Mouse (Mus musculus): ENCODE data around the gene Invs. TPM values are rescaled to one million over a fixed set of nuclear protein-coding genes. Genes with fewer than 3 reads are reported as not detected.
A peak's percentile ranks its signal among the peaks of the same experiment; 100 is the strongest.

Gene Invs
- polyA plus RNA-seq, 1 experiment from 2014 or later: 2.2 TPM

DNA sequence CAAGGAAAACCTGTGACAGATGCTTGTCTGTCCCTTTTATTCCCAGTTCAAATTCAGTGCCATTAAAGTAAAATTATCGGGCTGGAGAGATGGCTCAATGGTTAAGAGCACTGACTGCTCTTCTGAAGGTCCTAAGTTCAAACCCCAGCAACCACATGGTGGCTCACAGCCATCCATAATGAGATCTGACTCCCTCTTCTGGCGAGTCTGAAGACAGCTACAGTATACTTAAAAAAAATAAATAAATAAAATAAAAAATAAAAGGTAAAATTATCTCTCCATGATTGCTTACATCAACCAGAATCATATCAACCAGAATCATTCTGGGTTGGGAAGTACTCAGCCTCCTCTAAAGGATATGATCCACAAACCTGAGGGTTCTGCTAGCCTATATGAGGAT, 48.5 kb downstream of the Invs start:
- H3K9me3 ChIP-seq (ENCODE audit: control insufficient read depth, low read length): no peaks in the 10 kb centered on the region
- H3K4me1 ChIP-seq (replicated peaks; ENCODE audit: control insufficient read depth, insufficient read depth): no peaks in the 10 kb centered on the region
- no peak for TF ChIP-seq EP300 (optimal IDR thresholded peaks at IDR 0.05)
- TF ChIP-seq CTCF (IDR thresholded peaks at IDR 0.05; ENCODE audit: low read depth): peak; percentile 27; the same call in 1 of the 2 replicates
- DNase-seq (ENCODE audit: low spot score): no peak
- no peaks in the 10 kb centered on the region for H3K27me3 ChIP-seq (ENCODE audit: control insufficient read depth, insufficient read depth, low read length)
- H3K4me2 ChIP-seq (replicated peaks; ENCODE audit: low read depth): no peak overlapping the region
- H3K36me3 ChIP-seq (ENCODE audit: control insufficient read depth, insufficient read depth, low read length): no peaks in the 10 kb centered on the region
- ATAC-seq (ENCODE audit: low FRiP score, low TSS enrichment): no peak
- WGBS: 67% methylated on average over 2 of the region's 2 CpGs
- H3K4me3 ChIP-seq (ENCODE audit: low read depth, low read length): no peak overlapping the region
- no peak overlapping the region for H3K9ac ChIP-seq (ENCODE audit: low read length)
- no peak overlapping the region for H3K27ac ChIP-seq (replicated peaks)

DNA sequence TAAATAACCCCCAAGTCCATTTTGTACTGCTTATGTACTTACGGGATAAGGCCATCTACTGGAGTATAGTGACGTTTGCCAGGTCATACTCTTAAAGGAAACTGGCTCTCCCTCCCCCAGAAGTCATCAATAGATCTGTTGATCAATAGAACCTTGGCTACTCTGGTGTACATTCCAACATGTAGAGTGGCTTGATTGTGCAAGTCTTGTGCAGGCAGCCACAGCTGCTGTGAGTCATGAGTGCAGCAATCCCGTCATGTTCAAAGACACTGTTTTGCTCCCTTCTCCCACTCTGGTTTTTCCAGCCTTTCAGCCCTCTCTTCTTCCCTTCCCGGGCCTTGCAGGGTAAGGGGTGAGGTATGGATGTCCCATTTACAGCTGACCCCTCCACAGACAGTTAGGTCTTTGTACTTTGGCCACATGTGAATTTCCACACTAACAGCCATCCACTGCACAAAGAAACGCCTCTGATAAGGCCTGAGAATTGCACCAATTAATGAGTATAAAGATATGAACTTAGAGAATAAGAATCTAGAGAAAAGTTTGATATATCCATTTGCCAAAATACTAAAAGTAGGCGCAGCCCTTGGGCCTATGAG, 53.0 kb downstream of the Invs start:
- Histone ChIP-seq H3K27me3 (ENCODE audit: control insufficient read depth, insufficient read depth, low read length) (no peaks in the 10 kb centered on the region), H3K36me3 (ENCODE audit: control insufficient read depth, insufficient read depth, low read length) (no peaks in the 10 kb centered on the region), H3K4me3 (ENCODE audit: low read depth, low read length) (no peak overlapping the region), H3K27ac (replicated peaks) (no peak overlapping the region), H3K4me1 (replicated peaks; ENCODE audit: control insufficient read depth, insufficient read depth) (no peaks in the 10 kb centered on the region), H3K9me3 (ENCODE audit: control insufficient read depth, low read length) (no peaks in the 10 kb centered on the region), H3K4me2 (replicated peaks; ENCODE audit: low read depth) (no peak overlapping the region), H3K9ac (ENCODE audit: low read length) (no peak overlapping the region)
- TF ChIP-seq EP300 (optimal IDR thresholded peaks at IDR 0.05): no peak
- no peak for TF ChIP-seq CTCF (IDR thresholded peaks at IDR 0.05; ENCODE audit: low read depth)
- no peak for DNase-seq (ENCODE audit: low spot score)
- no peak for ATAC-seq (ENCODE audit: low FRiP score, low TSS enrichment)
- 64% methylated on average over 6 of the region's 6 CpGs for WGBS

DNA sequence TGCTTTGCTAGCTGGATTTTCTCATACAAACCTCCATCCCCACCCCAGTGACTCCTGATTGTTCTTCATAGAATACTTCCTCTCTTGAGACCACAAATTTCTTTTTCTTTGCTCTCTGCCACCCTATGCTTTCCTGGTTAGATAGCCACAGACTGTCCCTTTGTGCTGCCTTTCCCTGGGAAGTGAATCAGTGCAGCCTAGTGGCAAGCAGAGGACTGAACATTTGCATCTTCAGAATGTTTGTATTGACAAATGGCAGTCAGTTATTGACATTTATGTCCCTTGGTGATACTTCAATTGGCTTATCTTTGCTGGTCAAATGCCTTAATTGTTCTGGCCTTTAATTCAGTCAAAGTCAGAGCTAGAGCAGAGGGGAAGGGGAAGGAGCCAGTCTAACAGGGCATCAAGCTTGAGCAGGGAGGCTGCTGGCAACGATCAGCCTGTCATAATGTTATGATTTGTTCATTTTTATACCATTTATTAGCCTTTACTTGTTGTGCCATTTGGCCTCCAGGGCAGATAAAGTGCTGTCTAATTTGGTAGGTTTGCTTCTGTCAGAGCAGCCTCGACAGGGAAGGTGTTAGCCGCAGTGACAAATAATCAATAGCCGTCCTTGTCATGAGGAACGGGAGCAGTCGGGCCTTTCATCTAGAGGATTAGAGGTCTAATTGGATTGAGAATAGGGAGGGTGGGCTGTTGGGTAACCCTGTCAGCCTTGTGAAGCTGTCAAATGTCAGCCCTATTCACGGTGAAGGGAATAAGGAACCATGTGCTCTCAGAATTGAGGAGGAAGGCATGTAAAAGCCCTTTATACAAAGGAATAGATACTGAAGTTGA, 55.6 kb downstream of the Invs start:
- Histone ChIP-seq H3K9ac (ENCODE audit: low read length) (no peak overlapping the region), H3K27me3 (ENCODE audit: control insufficient read depth, insufficient read depth, low read length) (no peaks in the 10 kb centered on the region), H3K4me3 (ENCODE audit: low read depth, low read length) (no peak overlapping the region), H3K36me3 (ENCODE audit: control insufficient read depth, insufficient read depth, low read length) (no peaks in the 10 kb centered on the region), H3K9me3 (ENCODE audit: control insufficient read depth, low read length) (no peaks in the 10 kb centered on the region), H3K4me2 (replicated peaks; ENCODE audit: low read depth) (no peak overlapping the region), H3K4me1 (replicated peaks; ENCODE audit: control insufficient read depth, insufficient read depth) (no peaks in the 10 kb centered on the region), H3K27ac (replicated peaks) (no peak overlapping the region)
- no peak for ATAC-seq (ENCODE audit: low FRiP score, low TSS enrichment)
- DNase-seq (ENCODE audit: low spot score): no peak
- peak; percentile 47; the same call in 1 of the 2 replicates for TF ChIP-seq CTCF (IDR thresholded peaks at IDR 0.05; ENCODE audit: low read depth)
- no peak for TF ChIP-seq EP300 (optimal IDR thresholded peaks at IDR 0.05)
- 24% methylated on average over 7 of the region's 7 CpGs for WGBS

- TF ChIP-seq CTCF (IDR thresholded peaks at IDR 0.05; ENCODE audit: low read depth): no peak
- TF ChIP-seq EP300 (optimal IDR thresholded peaks at IDR 0.05): no peak
- Histone ChIP-seq H3K4me3 (ENCODE audit: low read depth, low read length) (no peak overlapping the region), H3K9ac (ENCODE audit: low read length) (no peak overlapping the region), H3K36me3 (ENCODE audit: control insufficient read depth, insufficient read depth, low read length) (no peaks in the 10 kb centered on the region), H3K4me1 (replicated peaks; ENCODE audit: control insufficient read depth, insufficient read depth) (no peaks in the 10 kb centered on the region), H3K9me3 (ENCODE audit: control insufficient read depth, low read length) (no peaks in the 10 kb centered on the region), H3K27me3 (ENCODE audit: control insufficient read depth, insufficient read depth, low read length) (no peaks in the 10 kb centered on the region), H3K27ac (replicated peaks) (no peak overlapping the region), H3K4me2 (replicated peaks; ENCODE audit: low read depth) (no peak overlapping the region)
- WGBS: 86% methylated on average over 4 of the region's 4 CpGs
- ATAC-seq (ENCODE audit: low FRiP score, low TSS enrichment) (no peak), DNase-seq (ENCODE audit: low spot score) (no peak)
Observed at GRCm38 (mm10) chr4:48342705-48343104, 63.1 kb downstream of the Invs start.

GRCm38 (mm10) chr4:48362367-48362766, 82.8 kb downstream of the Invs start:
- no peaks in the 10 kb centered on the region for H3K36me3 ChIP-seq (ENCODE audit: control insufficient read depth, insufficient read depth, low read length)
- no peak overlapping the region for H3K9ac ChIP-seq (ENCODE audit: low read length)
- no peak overlapping the region for H3K27ac ChIP-seq (replicated peaks)
- no peak overlapping the region for H3K4me3 ChIP-seq (ENCODE audit: low read depth, low read length)
- no peak for DNase-seq (ENCODE audit: low spot score)
- ATAC-seq (ENCODE audit: low FRiP score, low TSS enrichment): no peak
- no peaks in the 10 kb centered on the region for H3K9me3 ChIP-seq (ENCODE audit: control insufficient read depth, low read length)
- 80% methylated on average over 3 of the region's 3 CpGs for WGBS
- H3K27me3 ChIP-seq (ENCODE audit: control insufficient read depth, insufficient read depth, low read length): no peaks in the 10 kb centered on the region
- H3K4me1 ChIP-seq (replicated peaks; ENCODE audit: control insufficient read depth, insufficient read depth): no peaks in the 10 kb centered on the region
- TF ChIP-seq CTCF (IDR thresholded peaks at IDR 0.05; ENCODE audit: low read depth) (no peak), EP300 (optimal IDR thresholded peaks at IDR 0.05) (no peak)
- no peak overlapping the region for H3K4me2 ChIP-seq (replicated peaks; ENCODE audit: low read depth)

DNA sequence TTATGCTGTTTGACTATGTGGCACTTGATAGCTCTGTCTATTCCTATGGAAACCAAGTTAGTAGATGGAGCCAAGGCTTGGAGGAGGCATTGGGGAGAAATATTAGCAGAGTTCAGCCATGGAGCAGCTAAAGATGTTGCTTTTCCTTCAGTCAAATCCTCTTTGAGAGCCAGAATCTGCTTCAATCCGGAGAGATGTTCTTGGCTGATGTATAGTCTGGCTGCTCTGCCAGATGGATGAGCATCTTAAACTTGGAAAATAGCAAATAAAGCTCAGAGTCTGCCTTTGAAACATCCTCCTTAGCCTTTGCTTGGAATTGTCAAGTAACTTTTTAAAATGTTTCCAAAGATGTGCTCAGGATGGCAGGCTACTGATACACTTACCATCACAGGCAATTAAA, 91.5 kb downstream of the Invs start:
- Histone ChIP-seq H3K27me3 (ENCODE audit: control insufficient read depth, insufficient read depth, low read length) (no peaks in the 10 kb centered on the region), H3K9me3 (ENCODE audit: control insufficient read depth, low read length) (no peaks in the 10 kb centered on the region), H3K4me3 (ENCODE audit: low read depth, low read length) (no peak overlapping the region), H3K4me2 (replicated peaks; ENCODE audit: low read depth) (no peak overlapping the region), H3K27ac (replicated peaks) (no peak overlapping the region), H3K4me1 (replicated peaks; ENCODE audit: control insufficient read depth, insufficient read depth) (no peaks in the 10 kb centered on the region), H3K9ac (ENCODE audit: low read length) (no peak overlapping the region), H3K36me3 (ENCODE audit: control insufficient read depth, insufficient read depth, low read length) (no peaks in the 10 kb centered on the region)
- TF ChIP-seq EP300 (optimal IDR thresholded peaks at IDR 0.05) (no peak), CTCF (IDR thresholded peaks at IDR 0.05; ENCODE audit: low read depth) (no peak)
- 56% methylated on average over 1 of the region's 1 CpGs for WGBS
- DNase-seq (ENCODE audit: low spot score) (no peak), ATAC-seq (ENCODE audit: low FRiP score, low TSS enrichment) (no peak)

Data from stomach, postnatal 0 days (tissue).